Mouse (Mus musculus): ENCODE data around the gene Clcn5. TPM values are rescaled to one million over a fixed set of nuclear protein-coding genes. Genes with fewer than 3 reads are reported as not detected.

The Clcn5 gene
- total RNA-seq (2014; rRNA removed) (4.5 and 7.5 TPM in 2 replicates), polyA plus RNA-seq (2012; rRNA removed) (0.97 and 1.1 TPM in 2 replicates)

DNA sequence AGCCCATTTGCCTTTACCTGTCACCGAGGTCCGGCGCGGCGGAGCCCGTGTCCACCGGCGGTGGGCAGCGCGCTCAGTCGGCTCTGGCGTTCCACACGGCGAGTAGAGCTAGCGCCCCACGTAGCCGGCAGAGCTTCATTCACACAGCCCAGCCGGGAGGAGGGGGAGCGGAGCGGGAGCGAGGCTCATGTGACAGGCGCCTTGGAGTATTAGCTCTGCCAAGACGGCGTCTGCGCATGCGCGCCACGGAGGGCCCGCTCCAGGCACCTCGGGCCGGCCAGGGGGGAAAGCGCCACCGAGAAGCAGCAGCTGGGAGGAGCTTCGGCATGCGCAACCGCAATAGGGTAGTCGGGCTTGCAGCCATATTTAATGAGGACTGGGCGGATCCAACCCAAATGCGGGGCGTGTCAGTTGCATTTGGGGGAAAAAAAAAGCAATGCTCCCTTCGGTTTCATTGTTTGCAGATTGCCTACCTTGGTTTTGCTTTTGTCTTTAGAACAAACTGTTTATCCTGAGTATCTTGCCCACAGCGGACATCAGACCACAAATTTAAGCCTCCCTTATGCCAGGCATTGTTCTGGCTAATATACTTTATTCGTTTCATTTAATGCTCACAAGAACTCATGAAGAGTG, at the start of gene Clcn5:
Clcn5 (minus strand) TSS at position 270 of the 633 bp plus-strand sequence.
- Histone ChIP-seq H3K27ac (replicated peaks; ENCODE audit: insufficient read depth, low read depth, low read length) (peak within 1 kb of the TSS; percentile 70), H3K36me3 (ENCODE audit: control insufficient read depth, insufficient read depth, low read length) (no peaks in the 10 kb centered on the region), H3K9ac (ENCODE audit: low read depth, low read length) (peak within 1 kb of the TSS; percentile 92), H3K27me3 (ENCODE audit: control insufficient read depth, insufficient read depth, low read length) (no peaks in the 10 kb centered on the region), H3K4me1 (ENCODE audit: control insufficient read depth, insufficient read depth, low read length) (no peaks in the 10 kb centered on the region), H3K79me2 (ENCODE audit: control insufficient read depth, insufficient read depth, low read length) (no peaks in the 10 kb centered on the region), H3K4me3 (ENCODE audit: insufficient read depth, low read depth, low read length) (peak within 1 kb of the TSS; percentile 96)
- under 1% methylated on average over 37 of the region's 43 CpGs for WGBS
- peak; percentile 82 for DNase-seq (ENCODE audit: extremely low read depth, low read depth, low spot score)
- no peak for TF ChIP-seq CTCF (IDR thresholded peaks at IDR 0.05; ENCODE audit: low read depth, low read length)

GRCm38 (mm10) chrX:7325455-7325854, 6.3 kb upstream of the Clcn5 start:
- peak; percentile 7; the same call in 1 of the 2 replicates for TF ChIP-seq CTCF (IDR thresholded peaks at IDR 0.05; ENCODE audit: low read depth, low read length)
- no peak for TF ChIP-seq POLR2A (IDR thresholded peaks at IDR 0.05; ENCODE audit: extremely low read depth, insufficient read depth, low read length)
- no peaks in the 10 kb centered on the region for H3K4me1 ChIP-seq (ENCODE audit: control insufficient read depth, insufficient read depth, low read length)
- H3K9ac ChIP-seq (ENCODE audit: low read depth, low read length): no peak overlapping the region
- H3K27me3 ChIP-seq (ENCODE audit: control insufficient read depth, insufficient read depth, low read length): no peaks in the 10 kb centered on the region
- WGBS: 80% methylated on average over 2 of the region's 2 CpGs
- H3K36me3 ChIP-seq (ENCODE audit: control insufficient read depth, insufficient read depth, low read length): no peaks in the 10 kb centered on the region
- no peak overlapping the region for H3K4me3 ChIP-seq (ENCODE audit: insufficient read depth, low read depth, low read length)
- H3K79me2 ChIP-seq (ENCODE audit: control insufficient read depth, insufficient read depth, low read length): no peaks in the 10 kb centered on the region
- no peak for DNase-seq (ENCODE audit: extremely low read depth, low read depth, low spot score)
- no peak overlapping the region for H3K27ac ChIP-seq (replicated peaks; ENCODE audit: insufficient read depth, low read depth, low read length)

- Histone ChIP-seq H3K79me2 (ENCODE audit: control insufficient read depth, insufficient read depth, low read length) (no peaks in the 10 kb centered on the region), H3K4me1 (ENCODE audit: control insufficient read depth, insufficient read depth, low read length) (no peaks in the 10 kb centered on the region), H3K27ac (replicated peaks; ENCODE audit: insufficient read depth, low read depth, low read length) (no peak overlapping the region), H3K36me3 (ENCODE audit: control insufficient read depth, insufficient read depth, low read length) (no peaks in the 10 kb centered on the region), H3K4me3 (ENCODE audit: insufficient read depth, low read depth, low read length) (no peak overlapping the region), H3K9ac (ENCODE audit: low read depth, low read length) (no peak overlapping the region), H3K27me3 (ENCODE audit: control insufficient read depth, insufficient read depth, low read length) (no peaks in the 10 kb centered on the region)
- TF ChIP-seq POLR2A (IDR thresholded peaks at IDR 0.05; ENCODE audit: extremely low read depth, insufficient read depth, low read length): no peak
- TF ChIP-seq CTCF (IDR thresholded peaks at IDR 0.05; ENCODE audit: low read depth, low read length): peak; percentile 62
- WGBS: under 1% methylated on average over 7 of the region's 7 CpGs
- peak; percentile 12 for DNase-seq (ENCODE audit: extremely low read depth, low read depth, low spot score)
These were observed 3.1 kb upstream of the Clcn5 start for GRCm38 (mm10) chrX:7322288-7322687.

DNA sequence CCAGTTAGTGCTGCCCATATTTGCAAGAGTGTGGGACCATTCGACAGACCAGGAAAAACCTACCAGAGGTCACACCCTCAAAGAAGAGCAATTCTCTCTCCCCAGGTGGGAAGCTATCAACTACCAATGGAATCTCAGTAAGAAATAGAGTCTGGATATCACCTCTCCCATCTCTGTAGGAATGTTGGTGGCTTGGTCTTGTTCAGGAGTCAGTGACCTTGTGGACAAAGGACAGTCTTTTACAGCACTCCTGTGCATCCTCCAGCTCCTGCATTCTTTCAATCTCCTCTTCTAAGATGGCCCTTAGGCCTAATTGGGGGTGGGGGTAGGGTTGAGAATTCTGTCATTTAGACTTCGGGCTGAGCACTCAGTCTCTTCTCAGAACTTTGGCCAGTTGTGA, 1.4 kb upstream of the Clcn5 start:
- Histone ChIP-seq H3K4me3 (ENCODE audit: insufficient read depth, low read depth, low read length) (no peak overlapping the region), H3K27me3 (ENCODE audit: control insufficient read depth, insufficient read depth, low read length) (no peaks in the 10 kb centered on the region), H3K36me3 (ENCODE audit: control insufficient read depth, insufficient read depth, low read length) (no peaks in the 10 kb centered on the region), H3K79me2 (ENCODE audit: control insufficient read depth, insufficient read depth, low read length) (no peaks in the 10 kb centered on the region), H3K9ac (ENCODE audit: low read depth, low read length) (no peak overlapping the region), H3K27ac (replicated peaks; ENCODE audit: insufficient read depth, low read depth, low read length) (no peak overlapping the region), H3K4me1 (ENCODE audit: control insufficient read depth, insufficient read depth, low read length) (no peaks in the 10 kb centered on the region)
- WGBS: 79% methylated on average over 2 of the region's 2 CpGs
- DNase-seq (ENCODE audit: extremely low read depth, low read depth, low spot score): no peak
- TF ChIP-seq CTCF (IDR thresholded peaks at IDR 0.05; ENCODE audit: low read depth, low read length) (no peak), POLR2A (IDR thresholded peaks at IDR 0.05; ENCODE audit: extremely low read depth, insufficient read depth, low read length) (no peak)

GRCm38 (mm10) chrX:7318551-7319025, 570 bp downstream of the Clcn5 start:
- 0% methylated on average over 34 of the region's 37 CpGs for WGBS
- no peak for TF ChIP-seq CTCF (IDR thresholded peaks at IDR 0.05; ENCODE audit: low read depth, low read length)
- no peak for TF ChIP-seq POLR2A (IDR thresholded peaks at IDR 0.05; ENCODE audit: extremely low read depth, insufficient read depth, low read length)
- peak overlapping the region; percentile 92 for H3K9ac ChIP-seq (ENCODE audit: low read depth, low read length)
- no peaks in the 10 kb centered on the region for H3K79me2 ChIP-seq (ENCODE audit: control insufficient read depth, insufficient read depth, low read length)
- no peaks in the 10 kb centered on the region for H3K4me1 ChIP-seq (ENCODE audit: control insufficient read depth, insufficient read depth, low read length)
- H3K27me3 ChIP-seq (ENCODE audit: control insufficient read depth, insufficient read depth, low read length): no peaks in the 10 kb centered on the region
- H3K27ac ChIP-seq (replicated peaks; ENCODE audit: insufficient read depth, low read depth, low read length): peak overlapping the region; percentile 70
- no peaks in the 10 kb centered on the region for H3K36me3 ChIP-seq (ENCODE audit: control insufficient read depth, insufficient read depth, low read length)
- DNase-seq (ENCODE audit: extremely low read depth, low read depth, low spot score): peak; percentile 27
- peak overlapping the region; percentile 96 for H3K4me3 ChIP-seq (ENCODE audit: insufficient read depth, low read depth, low read length)

GRCm38 (mm10) chrX:7315115-7315514, 4.0 kb downstream of the Clcn5 start:
- Histone ChIP-seq H3K79me2 (ENCODE audit: control insufficient read depth, insufficient read depth, low read length) (no peaks in the 10 kb centered on the region), H3K9ac (ENCODE audit: low read depth, low read length) (no peak overlapping the region), H3K4me1 (ENCODE audit: control insufficient read depth, insufficient read depth, low read length) (no peaks in the 10 kb centered on the region), H3K4me3 (ENCODE audit: insufficient read depth, low read depth, low read length) (no peak overlapping the region), H3K27me3 (ENCODE audit: control insufficient read depth, insufficient read depth, low read length) (no peaks in the 10 kb centered on the region), H3K36me3 (ENCODE audit: control insufficient read depth, insufficient read depth, low read length) (no peaks in the 10 kb centered on the region), H3K27ac (replicated peaks; ENCODE audit: insufficient read depth, low read depth, low read length) (no peak overlapping the region)
- TF ChIP-seq POLR2A (IDR thresholded peaks at IDR 0.05; ENCODE audit: extremely low read depth, insufficient read depth, low read length) (no peak), CTCF (IDR thresholded peaks at IDR 0.05; ENCODE audit: low read depth, low read length) (no peak)
- WGBS: 78% methylated on average over 10 of the region's 10 CpGs
- no peak for DNase-seq (ENCODE audit: extremely low read depth, low read depth, low spot score)

Data from liver, adult 2 months (tissue).